Mouse (Mus musculus) midbrain, embryonic 15.5 days (tissue): ENCODE data around the gene Zdhhc18. TPM values are rescaled to one million over a fixed set of nuclear protein-coding genes. Genes with fewer than 3 reads are reported as not detected.

Experiments
- ATAC-seq: fragments of 200-750 bp; cut with Nextera tagmentation; replicated peaks from 2 replicates; pipeline ENCODE4 v1.8.0; 2017; ENCODE audit warnings: moderate TSS enrichment
- H3K27ac ChIP-seq: fragments of 300-500 bp; sonication (generic); 2 replicates; pipeline ENCODE4 v1.5.1; 2015; ENCODE audit warnings: mild to moderate bottlenecking, inconsistent platforms
- H3K27me3 ChIP-seq: fragments of 300-500 bp; sonication (generic); replicated peaks from 2 replicates; pipeline ENCODE4 v1.6.1; 2015; ENCODE audit warnings: inconsistent platforms
- H3K36me3 ChIP-seq: fragments of 300-500 bp; sonication (generic); replicated peaks from 2 replicates; pipeline ENCODE4 v1.6.1; 2015; ENCODE audit warnings: inconsistent platforms
- H3K4me1 ChIP-seq: fragments of 300-500 bp; sonication (generic); 2 replicates; pipeline ENCODE4 v1.6.1; 2015; ENCODE audit warnings: inconsistent platforms
- H3K4me2 ChIP-seq: fragments of 300-500 bp; sonication (generic); 2 replicates; pipeline ENCODE4 v1.6.1; 2015; ENCODE audit warnings: inconsistent platforms, mild to moderate bottlenecking, moderate library complexity
- H3K4me3 ChIP-seq: fragments of 300-500 bp; sonication (generic); 2 replicates; pipeline ENCODE4 v1.5.1; 2015; ENCODE audit warnings: mild to moderate bottlenecking, inconsistent platforms
- H3K9ac ChIP-seq: fragments of 300-500 bp; sonication (generic); 2 replicates; pipeline ENCODE4 v1.6.1; 2015; ENCODE audit warnings: mild to moderate bottlenecking, inconsistent platforms
- H3K9me3 ChIP-seq: fragments of 300-500 bp; sonication (generic); 2 replicates; pipeline ENCODE4 v1.6.1; 2016; ENCODE audit warnings: inconsistent platforms
- WGBS: fragments of 180-500 bp; shearing (Covaris S2); methylation state at CpG from one replicate; pipeline ENCODE4 v1.1.7; 2015; ENCODE audit warnings: mixed read lengths; 5-methylcytosine and 5-hydroxymethylcytosine counted together
- polyA plus RNA-seq: library from polyadenylated mRNA; unstranded; fragments of >200 nt; fragmentation: Nextera tagmentation; extraction: Ambion mirVana; gene quantifications from 2 replicates; pipeline ENCODE4 v1.2.1, GENCODE M21; 2015

The Zdhhc18 gene
- polyA plus RNA-seq, 1 experiment from 2014 or later = 6.4 TPM

DNA sequence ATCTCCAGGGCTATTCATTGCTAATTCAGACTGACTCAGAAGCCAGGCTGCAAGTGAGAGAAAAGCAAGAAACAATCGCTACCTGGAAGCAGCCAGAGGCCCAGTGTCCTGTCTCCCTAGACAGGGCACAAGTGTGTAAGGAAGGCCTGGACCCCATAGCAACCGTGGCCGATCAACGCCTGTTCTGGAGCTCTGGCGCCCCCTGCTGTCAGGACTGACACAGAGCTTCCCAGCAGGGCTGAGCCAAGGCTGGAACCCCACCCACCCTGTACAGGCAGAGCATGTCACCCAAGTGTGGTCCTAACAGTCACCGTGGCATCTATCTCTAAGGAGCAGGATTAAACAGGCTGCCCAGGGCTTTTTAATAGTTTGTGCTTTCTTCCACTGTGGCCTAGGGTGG lies 40.2 kb downstream of the Zdhhc18 start:
- 23% methylated on average over 6 of the region's 6 CpGs for WGBS
- no peak overlapping the region for H3K27ac ChIP-seq
- no peak for ATAC-seq
- H3K4me1 ChIP-seq = no peaks in the 10 kb centered on the region
- H3K36me3 ChIP-seq = peaks cover 19% of the 10 kb centered on the region
- H3K9ac ChIP-seq = no peak overlapping the region
- H3K4me2 ChIP-seq = no peak overlapping the region
- H3K4me3 ChIP-seq = no peak overlapping the region
- no peaks in the 10 kb centered on the region for H3K9me3 ChIP-seq
- no peaks in the 10 kb centered on the region for H3K27me3 ChIP-seq

- no peak overlapping the region for H3K4me2 ChIP-seq
- no peaks in the 10 kb centered on the region for H3K9me3 ChIP-seq
- ATAC-seq = no peak
- no peak overlapping the region for H3K9ac ChIP-seq
- H3K4me1 ChIP-seq = no peaks in the 10 kb centered on the region
- H3K36me3 ChIP-seq = peaks cover 16% of the 10 kb centered on the region
- peaks cover 9% of the 10 kb centered on the region for H3K27me3 ChIP-seq
- H3K27ac ChIP-seq = no peak overlapping the region
- H3K4me3 ChIP-seq = no peak overlapping the region
- WGBS = 86% methylated on average over 10 of the region's 10 CpGs
These were observed 42.7 kb downstream of the Zdhhc18 start for GRCm38 (mm10) chr4:133607284-133607683.

DNA sequence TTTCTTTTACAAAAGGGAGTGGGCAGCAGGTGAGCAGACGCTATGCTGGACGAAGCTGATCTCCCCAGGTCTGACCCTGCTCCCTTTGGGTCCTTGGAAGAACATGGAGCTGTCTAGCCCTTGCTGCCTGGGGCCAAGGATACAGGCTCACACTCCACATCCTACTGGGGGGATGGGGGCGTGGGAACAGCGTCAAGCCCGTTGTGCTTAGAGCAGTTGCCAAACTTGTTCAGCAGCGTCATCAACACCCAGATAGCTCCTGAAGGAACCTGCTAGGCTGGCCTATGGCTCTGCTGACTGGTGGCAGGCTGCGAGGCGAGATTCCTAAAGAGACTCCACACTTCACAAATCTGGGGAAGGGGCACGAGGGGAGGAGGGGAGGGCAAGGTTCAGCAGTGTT lies 44.6 kb downstream of the Zdhhc18 start:
- Histone ChIP-seq H3K27ac (no peak overlapping the region), H3K4me1 (no peaks in the 10 kb centered on the region), H3K9ac (no peak overlapping the region), H3K9me3 (no peaks in the 10 kb centered on the region), H3K27me3 (peaks cover 21% of the 10 kb centered on the region), H3K4me3 (no peak overlapping the region), H3K36me3 (peaks cover 10% of the 10 kb centered on the region; the same call in 1 of the 2 replicates), H3K4me2 (no peak overlapping the region)
- 66% methylated on average over 9 of the region's 9 CpGs for WGBS
- ATAC-seq = no peak

- no peak overlapping the region for H3K4me2 ChIP-seq
These were observed 45.1 kb downstream of the Zdhhc18 start for GRCm38 (mm10) chr4:133604856-133605255.

GRCm38 (mm10) chr4:133604175-133604574 lies 45.8 kb downstream of the Zdhhc18 start:
- H3K27ac ChIP-seq = no peak overlapping the region
- H3K4me1 ChIP-seq = peaks cover 11% of the 10 kb centered on the region
- no peak overlapping the region for H3K4me3 ChIP-seq
- no peak for ATAC-seq
- no peak overlapping the region for H3K4me2 ChIP-seq
- H3K27me3 ChIP-seq = peaks cover 32% of the 10 kb centered on the region
- no peaks in the 10 kb centered on the region for H3K9me3 ChIP-seq
- WGBS = 91% methylated on average over 7 of the region's 7 CpGs
- H3K36me3 ChIP-seq = peaks cover 10% of the 10 kb centered on the region; the same call in 1 of the 2 replicates
- H3K9ac ChIP-seq = no peak overlapping the region

More at GRCm38 (mm10) chr4:133604856-133605255, 45.1 kb downstream of the Zdhhc18 start:
- peaks cover 4% of the 10 kb centered on the region for H3K4me1 ChIP-seq
- no peak for ATAC-seq
- no peaks in the 10 kb centered on the region for H3K9me3 ChIP-seq
- no peak overlapping the region for H3K27ac ChIP-seq
- no peak overlapping the region for H3K4me3 ChIP-seq
- peaks cover 10% of the 10 kb centered on the region; the same call in 1 of the 2 replicates for H3K36me3 ChIP-seq
- H3K27me3 ChIP-seq = peaks cover 26% of the 10 kb centered on the region
- H3K9ac ChIP-seq = no peak overlapping the region
- WGBS = 64% methylated on average over 6 of the region's 6 CpGs

DNA sequence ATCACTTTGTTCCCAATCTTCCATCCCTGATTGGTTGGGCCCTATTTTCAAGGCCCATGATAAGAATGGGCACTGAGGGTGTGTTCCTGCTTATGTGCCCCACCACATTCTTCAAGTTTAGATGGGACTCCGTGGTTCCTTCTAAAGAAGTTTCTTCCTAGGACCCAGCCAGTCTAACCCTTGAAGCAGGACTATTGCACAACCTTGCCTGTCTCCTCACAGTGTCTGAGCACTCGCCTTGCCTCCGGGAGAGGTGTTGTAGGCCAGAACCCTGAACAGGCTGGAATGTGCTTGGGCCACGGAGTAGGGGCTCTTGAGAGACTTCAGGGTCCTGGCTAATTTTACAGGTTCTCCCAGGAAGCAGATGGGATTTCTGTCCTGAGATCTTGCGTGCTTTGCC lies 46.9 kb downstream of the Zdhhc18 start:
- no peaks in the 10 kb centered on the region for H3K9me3 ChIP-seq
- WGBS = 92% methylated on average over 5 of the region's 5 CpGs
- H3K27me3 ChIP-seq = peaks cover 44% of the 10 kb centered on the region
- no peak overlapping the region for H3K27ac ChIP-seq
- no peak for ATAC-seq
- H3K4me1 ChIP-seq = peaks cover 12% of the 10 kb centered on the region
- H3K9ac ChIP-seq = no peak overlapping the region
- H3K4me2 ChIP-seq = no peak overlapping the region
- peaks cover 7% of the 10 kb centered on the region; the same call in 1 of the 2 replicates for H3K36me3 ChIP-seq
- H3K4me3 ChIP-seq = no peak overlapping the region

DNA sequence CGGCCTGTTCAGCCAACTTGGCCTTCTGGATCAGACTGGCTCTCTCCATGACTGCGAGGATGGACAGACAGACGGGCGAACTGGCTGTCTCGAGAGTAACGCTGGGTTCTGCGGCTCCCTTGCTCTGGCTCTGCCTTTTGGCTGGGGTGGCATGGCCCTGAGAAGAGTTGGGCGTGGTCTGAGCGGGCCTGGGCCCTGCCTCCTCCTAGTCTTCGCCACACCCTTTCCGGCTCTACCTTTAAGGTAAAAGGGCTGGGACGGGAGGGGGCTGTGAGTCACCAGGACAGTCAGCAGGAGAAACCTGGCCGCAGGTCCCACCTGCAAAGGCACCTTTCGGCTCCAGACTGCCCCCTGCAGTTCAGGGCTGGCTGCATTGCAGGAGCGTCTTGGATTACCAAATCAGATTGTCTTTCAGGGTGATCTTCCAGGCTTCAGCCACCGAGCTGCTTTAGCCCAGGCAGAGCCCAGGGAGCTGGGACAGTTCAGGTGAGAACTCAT lies 48.2 kb downstream of the Zdhhc18 start, which contains the start of gene Sfn:
Sfn (minus strand) TSS at position 448 of the 498 bp plus-strand sequence.
- 4% methylated on average over 16 of the region's 16 CpGs for WGBS
- no peaks in the 10 kb centered on the region for H3K9me3 ChIP-seq
- H3K36me3 ChIP-seq = peaks cover 7% of the 10 kb centered on the region; the same call in 1 of the 2 replicates
- peaks cover 12% of the 10 kb centered on the region for H3K4me1 ChIP-seq
- no peak within 1 kb of the TSS for H3K4me3 ChIP-seq
- H3K4me2 ChIP-seq = no peak within 1 kb of the TSS; the same call in 1 of the 2 replicates
- peaks cover 48% of the 10 kb centered on the region for H3K27me3 ChIP-seq
- ATAC-seq = no peak
- no peak within 1 kb of the TSS for H3K27ac ChIP-seq
- no peak within 1 kb of the TSS for H3K9ac ChIP-seq

GRCm38 (mm10) chr4:133600306-133600705 lies 49.6 kb downstream of the Zdhhc18 start:
- no peak overlapping the region; the same call in 1 of the 2 replicates for H3K9ac ChIP-seq
- H3K4me1 ChIP-seq = peaks cover 12% of the 10 kb centered on the region
- 19% methylated on average over 9 of the region's 9 CpGs for WGBS
- H3K4me3 ChIP-seq = peak overlapping the region; percentile 40; the same call in 1 of the 2 replicates
- H3K36me3 ChIP-seq = peaks cover 7% of the 10 kb centered on the region; the same call in 1 of the 2 replicates
- peaks cover 48% of the 10 kb centered on the region for H3K27me3 ChIP-seq
- ATAC-seq = no peak
- no peak overlapping the region for H3K27ac ChIP-seq
- peak overlapping the region; percentile 69 for H3K4me2 ChIP-seq
- no peaks in the 10 kb centered on the region for H3K9me3 ChIP-seq

DNA sequence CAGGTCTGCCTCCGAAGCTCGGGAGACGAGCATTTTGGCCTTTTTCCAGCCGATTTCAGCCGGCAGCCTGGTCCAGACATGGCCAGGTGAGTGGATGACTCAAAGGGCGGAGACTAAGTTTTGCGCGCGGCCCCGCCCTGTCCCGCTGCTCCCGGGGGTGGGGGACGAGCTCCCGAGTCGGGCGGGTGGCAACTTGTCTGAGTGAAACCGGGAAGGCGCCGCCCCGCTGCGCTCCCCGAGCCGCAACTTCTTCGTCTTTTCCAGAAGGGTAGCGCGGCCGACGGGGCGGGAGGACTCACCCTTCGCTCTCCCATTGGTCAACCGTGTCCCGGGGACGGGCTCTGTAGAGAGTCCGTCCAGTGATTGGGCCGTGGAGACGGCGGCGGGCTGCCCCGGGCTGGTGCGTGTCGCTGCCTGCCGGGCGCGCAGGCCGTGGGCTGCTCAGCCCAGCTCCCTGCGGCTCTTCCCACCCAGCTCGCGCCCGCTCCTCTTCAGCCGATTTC lies 50.3 kb downstream of the Zdhhc18 start:
- peaks cover 48% of the 10 kb centered on the region for H3K27me3 ChIP-seq
- H3K9ac ChIP-seq = peak overlapping the region; percentile 18
- peak; percentile 89 for ATAC-seq
- peaks cover 12% of the 10 kb centered on the region for H3K4me1 ChIP-seq
- peak overlapping the region; percentile 69 for H3K4me2 ChIP-seq
- H3K9me3 ChIP-seq = no peaks in the 10 kb centered on the region
- WGBS = 0% methylated on average over 49 of the region's 50 CpGs
- peaks cover 7% of the 10 kb centered on the region; the same call in 1 of the 2 replicates for H3K36me3 ChIP-seq
- H3K27ac ChIP-seq = no peak overlapping the region
- peak overlapping the region; percentile 40 for H3K4me3 ChIP-seq

DNA sequence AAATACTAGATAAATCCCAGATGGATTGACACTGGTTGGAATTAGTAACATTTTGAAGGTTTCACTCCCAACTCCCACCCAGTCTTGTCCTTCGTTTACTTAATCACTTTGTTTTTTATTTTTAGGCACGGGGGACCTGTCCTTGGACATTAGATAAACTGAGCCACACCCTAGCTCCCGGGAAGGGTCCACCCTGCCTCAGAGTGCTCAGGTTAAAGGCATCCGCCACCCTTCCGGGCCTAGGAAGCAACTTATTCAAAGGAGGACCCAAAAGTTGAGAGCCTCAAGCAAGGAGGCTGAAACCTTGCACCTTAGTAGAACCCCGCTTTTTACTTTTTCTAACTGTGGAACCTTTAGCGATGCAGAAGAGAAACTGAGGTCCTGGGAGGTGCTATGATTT lies 50.8 kb downstream of the Zdhhc18 start:
- peaks cover 48% of the 10 kb centered on the region for H3K27me3 ChIP-seq
- no peak overlapping the region for H3K27ac ChIP-seq
- ATAC-seq = no peak
- peak overlapping the region; percentile 69 for H3K4me2 ChIP-seq
- no peak overlapping the region for H3K9ac ChIP-seq
- H3K36me3 ChIP-seq = peaks cover 4% of the 10 kb centered on the region; the same call in 1 of the 2 replicates
- H3K4me1 ChIP-seq = peaks cover 12% of the 10 kb centered on the region
- H3K9me3 ChIP-seq = no peaks in the 10 kb centered on the region
- peak overlapping the region; percentile 40 for H3K4me3 ChIP-seq
- WGBS = 30% methylated on average over 7 of the region's 7 CpGs

DNA sequence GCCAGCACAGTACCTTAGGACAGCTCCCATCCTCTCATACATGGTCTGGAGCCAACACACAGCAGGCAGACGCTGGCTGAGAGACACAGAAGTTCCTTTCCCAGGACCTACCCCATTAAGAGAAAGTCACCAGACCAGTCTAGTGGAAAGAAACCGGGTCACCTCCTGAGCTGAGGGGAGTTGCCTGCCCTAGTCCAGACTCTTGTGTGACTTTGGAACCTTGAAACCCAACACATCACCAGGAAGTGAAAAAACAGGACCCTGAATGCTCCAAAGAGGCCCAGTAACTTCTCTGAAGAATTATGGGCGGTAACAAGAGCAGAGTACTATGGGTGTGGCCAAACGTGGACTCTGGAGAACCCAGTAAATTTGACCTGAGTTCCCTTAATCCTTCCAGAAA lies 51.3 kb downstream of the Zdhhc18 start:
- peaks cover 48% of the 10 kb centered on the region for H3K27me3 ChIP-seq
- no peaks in the 10 kb centered on the region for H3K9me3 ChIP-seq
- no peak overlapping the region for H3K27ac ChIP-seq
- no peaks in the 10 kb centered on the region for H3K36me3 ChIP-seq
- no peak overlapping the region for H3K9ac ChIP-seq
- 51% methylated on average over 4 of the region's 4 CpGs for WGBS
- H3K4me2 ChIP-seq = no peak overlapping the region
- no peak for ATAC-seq
- no peak overlapping the region for H3K4me3 ChIP-seq
- peaks cover 12% of the 10 kb centered on the region for H3K4me1 ChIP-seq

GRCm38 (mm10) chr4:133596084-133596483 lies 53.9 kb downstream of the Zdhhc18 start:
- peaks cover 12% of the 10 kb centered on the region for H3K4me1 ChIP-seq
- no peak overlapping the region for H3K4me3 ChIP-seq
- ATAC-seq = no peak
- H3K4me2 ChIP-seq = no peak overlapping the region
- H3K36me3 ChIP-seq = peaks cover 2% of the 10 kb centered on the region; the same call in 1 of the 2 replicates
- H3K9ac ChIP-seq = no peak overlapping the region
- peaks cover 30% of the 10 kb centered on the region for H3K27me3 ChIP-seq
- H3K27ac ChIP-seq = no peak overlapping the region
- H3K9me3 ChIP-seq = no peaks in the 10 kb centered on the region
- WGBS = 82% methylated on average over 6 of the region's 6 CpGs

DNA sequence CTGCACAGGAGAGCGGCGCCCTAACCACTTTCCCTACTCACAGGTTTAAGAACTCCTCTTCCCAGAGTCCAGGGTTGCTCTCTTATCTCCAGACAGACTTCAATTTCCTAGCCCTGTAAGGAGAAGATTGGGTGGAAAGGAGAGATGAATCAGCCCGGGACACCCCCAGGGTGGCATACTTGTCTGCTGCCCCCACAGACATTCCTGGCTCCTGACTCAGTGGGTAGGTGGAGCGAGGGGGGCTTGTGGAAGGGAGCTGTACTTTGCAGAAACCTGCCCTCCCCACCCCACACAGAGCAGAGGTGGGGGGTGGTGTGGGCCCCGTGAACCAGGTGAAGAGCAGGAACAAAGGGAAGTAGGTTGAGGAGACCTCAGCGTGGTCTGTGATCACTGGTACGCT lies 54.4 kb downstream of the Zdhhc18 start:
- Histone ChIP-seq H3K4me1 (peaks cover 12% of the 10 kb centered on the region), H3K27ac (no peak overlapping the region), H3K27me3 (peaks cover 29% of the 10 kb centered on the region), H3K4me2 (no peak overlapping the region), H3K36me3 (peaks cover 7% of the 10 kb centered on the region; the same call in 1 of the 2 replicates), H3K4me3 (no peak overlapping the region), H3K9me3 (no peaks in the 10 kb centered on the region), H3K9ac (no peak overlapping the region)
- no peak for ATAC-seq
- 77% methylated on average over 7 of the region's 7 CpGs for WGBS
